Mouse (Mus musculus) Patski (cell line): ENCODE measurements around the gene Wdr20rt. TPM values are rescaled to one million over a fixed set of nuclear protein-coding genes. Genes with fewer than 3 reads are reported as not detected.
A peak's percentile ranks its signal among the peaks of the same experiment; 100 is the strongest.
"Not testable (repeated sequence)": the region's sequence is repeated elsewhere in the genome, so short reads cannot be mapped to it uniquely, and the experiment has no call there.

Source experiments
- ATAC-seq: fragments of 100-300 bp; one replicate; pipeline ENCODE4 v1.8.0; 2021
- CTCF ChIA-PET: fragments of 350-600 bp; sonication (Branson Sonifier 250); formaldehyde crosslinking; loops from one replicate; lab custom pipeline; 2022; ENCODE audit warnings: inconsistent platforms; lab: Charles Lee
- POLR2A ChIA-PET: fragments of 350-600 bp; sonication (Branson Sonifier 250); formaldehyde crosslinking; loops from one replicate; lab custom pipeline; 2022; ENCODE audit warnings: antibody characterized with exemption, inconsistent platforms; lab: Charles Lee
- DNase-seq: peaks from one replicate; pipeline ENCODE4 v3.0.0-alpha.2; 2011; ENCODE audit warnings: low read depth, low spot score
- H3K27me3 ChIP-seq: fragments of 371-371 bp; one replicate; pipeline ENCODE4 v1.5.1; 2021
- CTCF ChIP-seq: fragments of 100-300 bp; IDR thresholded peaks from one replicate; pipeline ENCODE4 v1.5.1; 2021
- in situ Hi-C: fragments of 300-500 bp; cut with MboI; formaldehyde crosslinking; loops from 3 replicates; pipeline ENCODE4 v1.11.1; 2018; ENCODE audit warnings: low pct_unique_long_range_greater_than_20kb, mixed read lengths
- polyA plus RNA-seq: library from polyadenylated mRNA; unstranded; gene quantifications from one replicate; pipeline ENCODE4 v1.2.3, GENCODE M21; 2021

Wdr20rt gene
- polyA plus RNA-seq, result 0.08 TPM

- CTCF ChIA-PET, result no interaction called here
- POLR2A ChIA-PET, result no interaction called here
- TF ChIP-seq CTCF, result no peak
- ATAC-seq (no peak), DNase-seq (no peak)
- in situ Hi-C loops, result no loop called here
- H3K27me3 ChIP-seq, result peaks cover 5% of the 10 kb centered on the region
Observed at GRCm38 (mm10) chr12:65225467-65225945, at the start of gene Wdr20rt. TSS of gene Wdr20rt (plus strand) at chr12:65225517.

DNA sequence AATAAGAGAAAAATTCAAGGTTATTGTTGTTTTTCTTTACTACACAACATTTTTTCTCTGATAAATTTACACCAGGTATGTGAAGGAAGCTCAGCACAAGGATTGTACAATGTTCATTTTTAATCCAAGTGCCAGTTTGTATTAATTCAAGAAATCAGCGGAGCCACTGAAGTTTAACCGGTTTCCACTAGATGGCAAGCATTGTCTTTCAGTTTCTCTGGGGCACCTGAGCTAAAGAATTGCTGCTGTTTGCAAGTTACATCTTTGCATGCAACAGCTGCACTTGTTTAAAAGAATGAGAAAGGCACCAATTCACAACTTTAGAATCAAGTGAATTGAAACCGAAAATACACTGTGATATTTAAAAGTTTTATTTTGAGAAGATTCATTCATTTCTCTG lies 38.0 kb upstream of the Wdr20rt start:
- no peaks in the 10 kb centered on the region for H3K27me3 ChIP-seq
- CTCF ChIA-PET, result no interaction called here
- in situ Hi-C loops, result no loop called here
- POLR2A ChIA-PET, result no interaction called here
- peak; percentile 48 for TF ChIP-seq CTCF
- no peak for ATAC-seq
- DNase-seq, result no peak

DNA sequence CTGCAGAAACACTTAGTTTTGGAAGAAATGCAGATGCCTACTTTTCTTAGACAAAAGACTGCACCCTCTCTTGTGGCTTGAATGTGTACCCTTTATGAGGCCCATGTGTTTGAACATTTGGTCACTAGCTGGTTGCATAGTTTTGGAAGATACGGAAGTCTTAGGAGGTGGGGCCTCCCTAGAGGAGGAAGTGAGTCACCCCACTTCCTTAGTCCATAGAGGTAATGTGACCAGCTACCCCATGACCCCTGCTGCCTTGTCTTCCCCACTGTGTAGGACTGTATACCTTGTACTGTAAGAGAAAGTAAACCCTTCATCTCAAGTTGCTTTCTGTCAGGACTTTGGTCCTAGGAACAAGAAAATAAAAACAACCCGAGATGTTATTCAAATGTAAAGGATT lies 36.1 kb upstream of the Wdr20rt start:
- no peak for ATAC-seq
- no peaks in the 10 kb centered on the region for H3K27me3 ChIP-seq
- no peak for DNase-seq
- ChIA-PET CTCF (no interaction called here), POLR2A (no interaction called here)
- in situ Hi-C loops, result no loop called here
- TF ChIP-seq CTCF, result no peak

GRCm38 (mm10) chr12:65194003-65194530 lies 31.2 kb upstream of the Wdr20rt start:
- in situ Hi-C loops, result no loop called here

DNA sequence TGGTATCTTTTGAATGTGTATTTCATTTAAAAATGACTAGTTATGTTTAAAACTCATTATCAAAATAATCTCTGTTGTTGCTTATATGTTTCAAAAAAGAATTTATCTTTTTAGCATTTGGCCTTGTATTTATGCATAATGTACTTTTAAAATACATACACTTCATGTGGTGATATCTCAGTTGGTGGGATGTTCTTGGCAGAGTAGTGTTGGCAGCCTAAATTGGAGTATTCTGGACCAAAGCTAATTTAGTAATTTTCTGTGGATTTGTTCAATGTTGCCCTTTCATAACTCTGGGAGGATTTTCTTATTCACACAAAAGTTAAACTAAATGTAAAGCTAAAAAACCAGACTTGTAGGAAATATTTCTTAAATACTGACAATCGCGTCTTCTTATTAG lies 23.5 kb upstream of the Wdr20rt start:
- ChIA-PET POLR2A (no interaction called here), CTCF (no interaction called here)
- DNase-seq (no peak), ATAC-seq (no peak)
- peaks cover 42% of the 10 kb centered on the region for H3K27me3 ChIP-seq
- in situ Hi-C loops, result no loop called here
- TF ChIP-seq CTCF, result no peak

More at GRCm38 (mm10) chr12:65194003-65194530, 31.2 kb upstream of the Wdr20rt start:
- CTCF ChIA-PET, result no interaction called here
- ATAC-seq (peak; percentile 90), DNase-seq (peak; percentile 35)
- POLR2A ChIA-PET, result interaction anchor here (0.9 kb wide), 1 partner anchor 13 kb away, joined by 3 read pairs; no protein-coding TSS in a partner anchor
- H3K27me3 ChIP-seq, result no peaks in the 10 kb centered on the region
- TF ChIP-seq CTCF, result no peak

- in situ Hi-C loops, result no loop called here
- POLR2A ChIA-PET, result interaction anchor here (0.9 kb wide), 1 partner anchor 12 kb away, joined by 3 read pairs; no protein-coding TSS in a partner anchor
Observed at GRCm38 (mm10) chr12:65206431-65206830, 18.9 kb upstream of the Wdr20rt start.

DNA sequence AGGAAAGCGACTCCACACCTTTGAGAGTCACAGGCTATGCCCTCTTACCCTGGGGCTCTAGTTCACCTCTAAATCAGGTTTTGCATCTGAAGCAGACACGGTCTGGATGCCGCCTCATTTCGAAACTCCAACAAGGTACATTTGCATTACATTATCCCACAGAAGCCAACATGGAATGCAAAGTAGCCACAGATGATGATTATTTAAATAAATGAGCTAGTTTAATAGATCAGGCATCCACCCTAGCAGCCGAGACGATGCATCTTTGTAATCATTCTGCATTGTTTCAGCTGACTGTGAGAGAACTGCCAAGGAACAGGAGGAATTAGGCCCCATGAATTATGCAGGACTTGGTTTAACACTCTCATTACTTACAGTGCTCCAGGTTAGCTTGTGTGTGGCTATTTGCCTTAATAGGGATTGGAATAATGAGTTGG lies 8.9 kb upstream of the Wdr20rt start:
- CTCF ChIA-PET, result no interaction called here
- no peak for DNase-seq

More at GRCm38 (mm10) chr12:65206431-65206830, 18.9 kb upstream of the Wdr20rt start:
- CTCF ChIA-PET, result no interaction called here
- peaks cover 29% of the 10 kb centered on the region for H3K27me3 ChIP-seq
- DNase-seq, result no peak
- no peak for ATAC-seq
- no peak for TF ChIP-seq CTCF

DNA sequence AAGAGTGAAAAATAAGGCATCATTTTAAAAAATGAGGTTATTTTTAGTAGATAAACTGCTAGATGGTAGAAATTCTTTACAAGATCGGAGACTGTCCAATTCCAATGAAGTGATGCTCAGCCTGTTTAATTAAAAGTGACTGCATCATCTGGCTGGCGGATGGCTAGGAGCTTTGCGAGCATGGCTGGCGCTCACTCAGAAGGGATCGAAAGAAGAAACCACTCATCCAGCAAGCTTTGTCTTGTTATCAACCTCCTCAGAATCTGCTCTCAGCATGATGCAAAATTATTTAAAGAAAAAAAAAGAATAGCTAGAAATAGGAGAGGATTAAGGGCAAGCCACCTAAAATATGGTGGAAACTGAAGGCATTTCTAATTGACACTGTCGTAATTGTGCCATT lies 3.3 kb downstream of the Wdr20rt start:
- CTCF ChIA-PET, result no interaction called here

More for the DNA sequence above, 8.9 kb upstream of the Wdr20rt start:
- TF ChIP-seq CTCF, result no peak
- POLR2A ChIA-PET, result no interaction called here
- ATAC-seq, result no peak
- peaks cover 21% of the 10 kb centered on the region for H3K27me3 ChIP-seq
- in situ Hi-C loops, result no loop called here

GRCm38 (mm10) chr12:65229041-65229440 lies 3.7 kb downstream of the Wdr20rt start:
- CTCF ChIA-PET, result no interaction called here
- peaks cover 9% of the 10 kb centered on the region for H3K27me3 ChIP-seq
- DNase-seq, result no peak
- no peak for ATAC-seq
- in situ Hi-C loops, result no loop called here
- no peak for TF ChIP-seq CTCF
- POLR2A ChIA-PET, result no interaction called here

More for the DNA sequence above, 3.3 kb downstream of the Wdr20rt start:
- in situ Hi-C loops, result no loop called here
- no peak for ATAC-seq
- H3K27me3 ChIP-seq, result peaks cover 5% of the 10 kb centered on the region
- no peak for TF ChIP-seq CTCF
- POLR2A ChIA-PET, result no interaction called here
- DNase-seq, result no peak

DNA sequence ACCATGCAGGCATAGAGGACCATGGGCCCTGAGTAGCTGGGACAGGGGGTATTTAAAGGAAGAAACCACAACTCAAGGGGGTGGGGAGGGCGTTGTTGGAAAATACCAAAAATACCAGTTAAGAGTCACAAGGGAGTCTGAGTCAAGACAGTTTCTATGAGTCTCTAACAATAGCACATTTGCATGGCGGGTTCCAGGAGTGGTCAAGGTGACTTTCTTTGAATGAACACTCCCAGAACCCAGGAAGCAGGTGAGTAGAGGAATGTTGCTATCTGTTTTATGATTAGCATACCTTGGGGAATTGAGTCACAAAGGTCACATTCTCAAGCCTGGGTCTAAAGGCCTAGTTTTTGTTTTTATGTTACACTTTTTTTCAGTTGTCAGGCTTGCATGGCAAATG lies 7.5 kb downstream of the Wdr20rt start:
- DNase-seq, CTCF ChIA-PET, ATAC-seq, H3K27me3 ChIP-seq, POLR2A ChIA-PET, in situ Hi-C loops: not testable (repeated sequence)

DNA sequence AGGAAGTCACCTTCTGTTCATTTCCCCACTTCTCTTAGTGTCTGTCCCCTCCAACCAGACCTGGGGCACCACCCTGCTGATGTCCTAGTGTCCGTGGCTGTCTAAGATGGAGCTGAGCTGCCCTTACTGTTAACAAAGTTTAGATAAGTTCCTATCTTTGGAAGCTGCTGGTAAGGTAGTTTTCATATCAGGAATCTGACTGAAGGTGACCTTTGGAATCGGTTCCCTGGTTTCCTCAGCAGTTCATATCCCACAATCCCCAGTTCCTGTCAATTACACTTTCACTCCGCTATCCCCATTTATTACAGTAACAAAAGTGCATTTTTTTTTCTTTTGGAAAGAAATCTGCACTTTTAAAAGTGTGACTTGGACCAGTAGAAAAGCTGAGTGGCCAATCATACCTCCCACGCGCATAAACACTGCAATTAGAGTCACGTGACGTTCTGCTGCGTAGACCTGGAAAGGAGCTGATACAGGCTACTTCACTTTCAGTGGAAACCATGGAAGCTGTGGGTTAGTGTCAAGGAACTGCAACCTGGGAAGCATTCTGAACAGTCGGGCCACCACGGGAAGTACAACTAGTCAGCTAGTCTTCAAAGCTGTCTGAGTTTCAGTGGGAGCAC lies 24.9 kb downstream of the Wdr20rt start:
- no peaks in the 10 kb centered on the region for H3K27me3 ChIP-seq
- CTCF ChIA-PET, result no interaction called here
- no peak for TF ChIP-seq CTCF
- POLR2A ChIA-PET, result no interaction called here
- ATAC-seq (no peak), DNase-seq (no peak)
- in situ Hi-C loops, result no loop called here
